Mouse (Mus musculus) ovary, postnatal 36 days (tissue): ENCODE measurements at regions not wholly inside any gene's neighbourhood (a gene's known extent, or its start where the extent isn't known, plus 50 kb on each side); places are given as distances from the start of the nearest gene placed in this dataset.
A peak's percentile ranks its signal among the peaks of the same experiment; 100 is the strongest.

Experiments used
- DNase-seq: peaks from one replicate; pipeline ENCODE4 v3.0.0; 2022; ENCODE audit warnings: low spot score, mixed read lengths

GRCm38 (mm10) chr2:34042336-34042735 lies 154.6 kb upstream of the Mvb12b start:
- DNase-seq = no peak

- no peak for DNase-seq
Observed at GRCm38 (mm10) chr2:34038982-34039381, 151.2 kb upstream of the Mvb12b start.

- no peak for DNase-seq
Observed at GRCm38 (mm10) chr2:34033212-34033611, 145.5 kb upstream of the Mvb12b start.

- no peak for DNase-seq
Observed at GRCm38 (mm10) chr2:34031421-34031820, 143.7 kb upstream of the Mvb12b start.

DNA sequence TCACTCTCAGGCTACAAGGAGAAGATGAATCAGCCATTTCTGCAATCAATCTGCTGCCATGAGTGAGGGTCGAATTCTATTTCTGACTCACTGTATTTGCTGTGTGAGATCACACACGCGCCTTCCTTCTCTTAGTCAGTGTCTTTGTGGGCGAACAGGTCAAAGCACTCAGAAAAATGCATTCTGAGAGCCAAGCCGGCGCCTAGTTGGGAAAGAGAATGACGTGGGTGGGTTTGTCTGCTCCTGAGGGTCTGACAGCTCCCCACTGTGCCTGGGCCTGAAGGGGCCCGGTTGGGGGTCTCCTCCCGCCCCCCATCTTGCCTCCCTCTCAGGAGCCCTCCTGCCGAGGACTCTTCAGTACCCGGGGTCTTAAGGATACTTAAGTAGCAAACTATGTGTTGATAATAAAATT lies 143.3 kb upstream of the Mvb12b start:
- DNase-seq = no peak

DNA sequence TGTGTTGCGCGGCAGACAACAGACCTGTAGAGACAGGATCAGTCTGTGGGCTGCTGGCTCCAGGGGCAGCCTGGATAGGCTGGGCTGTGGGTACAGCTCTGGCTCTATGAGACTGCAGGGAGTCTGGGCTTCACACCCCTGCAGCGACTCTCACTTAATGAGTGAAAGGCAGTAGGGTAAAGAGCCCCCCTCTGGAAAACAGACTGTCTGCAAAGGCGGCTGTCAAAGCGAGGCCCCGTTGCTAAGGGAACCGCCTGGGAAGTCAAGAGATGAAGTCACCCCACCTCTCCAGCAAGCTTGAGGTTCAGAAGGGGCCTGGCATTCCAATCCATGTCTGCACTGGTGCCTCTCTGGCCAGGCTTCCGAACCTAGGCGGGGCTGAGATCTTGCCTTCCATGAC lies 139.7 kb upstream of the Mvb12b start:
- DNase-seq = no peak

GRCm38 (mm10) chr2:34026566-34027360 lies 139.0 kb upstream of the Mvb12b start:
- no peak for DNase-seq

GRCm38 (mm10) chr2:34025715-34026360 lies 138.1 kb upstream of the Mvb12b start:
- peak; percentile 23 for DNase-seq

DNA sequence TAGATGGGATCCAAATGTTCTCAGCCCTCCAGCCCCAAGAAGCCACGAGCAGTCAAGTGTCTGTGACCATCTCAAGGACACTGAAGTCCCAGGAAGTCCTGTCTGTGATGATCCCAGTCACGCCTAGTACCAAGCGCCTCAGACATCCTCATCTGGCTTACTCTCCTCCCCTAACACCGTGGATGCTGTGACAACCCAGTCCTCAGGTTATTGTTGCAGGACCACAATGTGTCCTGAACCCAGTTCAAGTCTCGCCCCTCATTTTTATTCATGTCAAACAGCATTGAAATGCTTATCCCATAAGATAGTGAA lies 129.4 kb upstream of the Mvb12b start:
- DNase-seq = no peak

GRCm38 (mm10) chr2:34016350-34017141 lies 128.8 kb upstream of the Mvb12b start:
- no peak for DNase-seq

DNA sequence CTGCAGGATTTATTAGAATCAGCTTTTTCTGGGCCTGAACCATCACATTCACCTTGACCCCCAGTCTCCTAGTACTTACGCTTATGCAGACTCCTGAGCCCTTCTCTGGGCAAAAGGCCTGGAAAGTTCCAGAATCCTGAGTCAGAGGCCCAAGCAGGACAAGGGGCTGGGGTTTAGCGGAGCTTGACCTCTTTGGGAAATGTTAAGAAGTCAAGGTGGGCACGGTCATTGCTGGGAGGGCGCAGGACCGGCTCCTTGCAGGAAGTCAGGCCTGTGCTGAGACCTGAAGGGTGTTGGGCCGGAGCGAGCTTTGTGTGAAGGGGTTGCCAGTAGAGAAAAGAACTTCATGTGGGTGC lies 127.9 kb upstream of the Mvb12b start:
- no peak for DNase-seq

- no peak for DNase-seq
Observed at GRCm38 (mm10) chr2:34014868-34015639, 127.3 kb upstream of the Mvb12b start.

- no peak for DNase-seq
Observed at GRCm38 (mm10) chr2:34010166-34010565, 122.4 kb upstream of the Mvb12b start.

GRCm38 (mm10) chr2:34007916-34008315 lies 120.2 kb upstream of the Mvb12b start:
- no peak for DNase-seq

GRCm38 (mm10) chr2:33997106-33997505 lies 109.4 kb upstream of the Mvb12b start:
- DNase-seq = no peak

DNA sequence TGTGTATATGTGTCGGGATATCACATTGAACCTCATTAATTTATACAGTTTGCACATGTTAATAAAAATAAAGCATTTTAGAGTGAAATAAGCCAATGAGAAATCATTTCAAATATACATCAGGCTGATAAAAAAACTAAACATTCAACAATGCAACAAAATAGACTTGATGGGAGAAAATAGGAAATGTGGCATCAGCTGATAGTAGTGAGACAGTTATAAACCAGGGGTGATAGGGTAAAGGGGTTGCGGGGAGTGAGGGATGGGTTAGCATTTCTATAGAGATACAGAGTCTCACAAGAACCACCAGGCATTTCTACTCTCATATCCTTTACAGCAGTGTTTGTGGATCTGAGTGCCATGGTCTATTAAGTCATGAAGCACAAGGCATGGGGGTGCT lies 108.6 kb upstream of the Mvb12b start:
- DNase-seq = no peak

DNA sequence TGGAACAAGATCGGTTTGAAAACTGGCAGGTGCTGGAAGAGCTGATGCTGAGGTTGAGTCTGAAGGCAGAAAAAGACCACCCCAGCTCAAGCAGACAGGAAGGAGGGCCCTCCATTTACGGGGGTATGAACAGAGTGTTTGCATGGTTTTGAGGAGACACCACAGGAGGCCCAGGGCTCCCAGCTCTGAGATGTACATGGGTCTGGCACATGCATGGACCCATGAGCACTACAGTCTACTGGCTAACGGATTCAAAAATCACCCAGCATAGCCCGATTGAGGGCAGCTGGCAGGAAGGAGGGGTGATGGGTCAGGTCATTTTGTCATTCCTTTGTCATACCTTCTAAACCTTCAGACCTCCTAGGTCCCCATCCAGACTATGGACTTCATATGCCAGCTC lies 103.6 kb upstream of the Mvb12b start:
- no peak for DNase-seq

GRCm38 (mm10) chr2:33990711-33991110 lies 103.0 kb upstream of the Mvb12b start:
- DNase-seq = no peak

DNA sequence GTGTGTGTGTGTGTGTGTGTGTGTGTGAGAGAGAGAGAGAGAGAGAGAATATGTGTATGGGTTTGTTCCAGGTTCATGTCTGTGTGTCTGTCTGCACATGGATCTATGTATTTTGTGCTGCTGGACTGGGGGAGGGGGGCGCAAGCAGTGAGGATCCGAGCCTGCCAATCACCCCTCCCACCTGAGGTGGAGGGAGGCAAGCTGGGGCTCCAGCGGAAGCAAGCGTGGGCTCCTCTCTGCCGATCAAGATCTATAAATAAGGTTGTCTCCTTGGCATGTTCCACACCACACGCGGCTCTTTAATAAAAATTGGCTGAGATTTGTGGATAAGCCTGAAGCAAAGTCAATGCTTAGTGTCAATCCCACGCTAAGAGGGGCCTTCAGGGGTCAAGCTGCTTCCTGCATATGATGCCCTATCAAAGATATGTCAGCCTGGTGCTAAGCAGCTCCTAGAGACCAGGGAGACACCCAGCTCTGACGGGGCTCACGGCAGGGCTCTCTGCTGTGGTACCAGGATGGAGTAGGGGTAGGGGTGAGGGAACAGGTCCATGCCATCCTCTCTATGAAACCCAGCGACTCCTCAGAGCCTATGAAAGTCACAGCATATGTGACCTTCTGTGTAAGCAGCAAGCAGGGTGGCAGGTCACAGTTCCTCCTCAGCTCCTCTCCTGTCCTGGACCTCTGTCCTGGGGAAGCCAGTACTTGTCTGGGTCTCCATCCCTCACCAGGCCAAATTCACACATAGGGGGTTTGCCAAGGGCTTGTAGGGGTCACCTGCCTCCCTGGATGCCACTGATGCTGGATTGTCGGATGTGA lies 102.0 kb upstream of the Mvb12b start:
- DNase-seq = no peak

DNA sequence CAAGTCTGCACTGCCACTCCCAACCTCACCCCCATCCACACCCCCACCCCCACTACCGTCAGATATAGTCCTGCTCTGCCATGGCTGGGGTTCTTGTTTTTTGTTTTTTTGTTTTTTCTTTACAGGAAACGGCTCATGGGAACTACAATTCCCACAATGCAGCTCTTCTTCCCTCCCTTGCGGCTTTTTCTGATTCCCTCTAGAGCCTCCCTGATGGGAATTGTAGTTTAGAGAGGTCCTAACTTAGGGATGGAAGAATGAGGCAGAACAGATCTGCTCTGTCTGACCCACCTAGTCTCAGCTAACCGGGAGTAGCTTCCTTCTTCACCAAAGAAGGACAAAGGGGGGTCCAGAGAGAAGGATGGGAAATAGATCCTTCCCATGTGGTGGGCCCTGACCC lies 98.7 kb upstream of the Mvb12b start:
- no peak for DNase-seq

GRCm38 (mm10) chr2:33985316-33985715 lies 97.6 kb upstream of the Mvb12b start:
- DNase-seq = no peak
